Comparison of ENCODE assay signal across 18 mouse cellular contexts in the genomic region with DNA sequence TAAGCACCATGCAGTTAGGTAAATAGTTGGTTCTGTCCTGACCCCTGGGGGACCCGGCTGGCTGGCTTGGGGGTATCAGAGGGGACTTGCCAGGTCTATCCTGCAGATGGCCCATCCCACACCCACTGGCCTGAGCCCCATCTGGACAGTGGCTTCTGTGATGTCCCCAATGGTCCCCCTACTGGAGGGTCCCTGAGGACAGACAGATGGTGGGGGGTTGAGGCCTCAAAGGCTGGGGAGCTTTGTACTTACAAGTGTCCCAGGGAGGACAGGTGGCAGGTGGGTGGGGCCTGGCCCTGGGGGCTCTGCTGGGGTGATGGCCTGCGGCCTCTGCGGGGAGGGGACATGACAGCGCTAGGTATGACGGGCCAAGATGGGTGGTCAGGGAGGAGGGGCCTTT. TPM values are rescaled to one million over a fixed set of nuclear protein-coding genes. Genes with fewer than 3 reads are reported as not detected.
DNase-seq lines count a peak whose midpoint lies in the region; ATAC-seq lines count a peak whose summit lies in the region.
"Had no signal": no experiment of that assay in that cellular context is flagged by ENCODE, and none has a peak within 500 bp of the region (broad histone marks: within the 10 kb centered on the region; RNA-seq: fewer than 3 reads in every experiment).

No protein-coding gene starts in this region.

- H3K27ac ChIP-seq in hindbrain, embryonic 13.5 days, result no peak overlapping the region
- no peak overlapping the region for H3K27ac ChIP-seq in hindbrain, embryonic 16.5 days (ENCODE audit: low read depth, low read length)
- no peak overlapping the region for H3K27ac ChIP-seq in neural tube, embryonic 12.5 days
- H3K27ac ChIP-seq: heart, embryonic 13.5 days; kidney, postnatal 0 days; limb, embryonic 12.5 days; liver, embryonic 14.5 days had no signal

- 63% methylated on average over 5 of the region's 5 CpGs for WGBS in hindbrain, embryonic 13.5 days
- 67% methylated on average over 5 of the region's 5 CpGs for WGBS in hindbrain, embryonic 16.5 days
- WGBS in neural tube, embryonic 12.5 days, result 62% methylated on average over 5 of the region's 5 CpGs

- H3K9ac ChIP-seq in hindbrain, embryonic 13.5 days, result 0 out of 2 replicates have a peak overlapping the region, but pooled peaks have one; percentile 16
- H3K9ac ChIP-seq in hindbrain, embryonic 16.5 days (ENCODE audit: low read depth, low read length), result no peak overlapping the region
- H3K9ac ChIP-seq in neural tube, embryonic 12.5 days, result no peak overlapping the region
- H3K9ac ChIP-seq: heart, embryonic 13.5 days; limb, embryonic 12.5 days; liver, embryonic 14.5 days had no signal

- peaks cover 76% of the 10 kb centered on the region for H3K4me1 ChIP-seq in hindbrain, embryonic 13.5 days (replicated peaks)
- H3K4me1 ChIP-seq in hindbrain, embryonic 16.5 days (ENCODE audit: control insufficient read depth, insufficient read depth, low read depth, low read length), result peaks cover 32% of the 10 kb centered on the region
- H3K4me1 ChIP-seq in neural tube, embryonic 12.5 days, result peaks cover 59% of the 10 kb centered on the region

- H3K4me3 ChIP-seq in hindbrain, embryonic 13.5 days, result no peak overlapping the region
- no peak overlapping the region for H3K4me3 ChIP-seq in hindbrain, embryonic 16.5 days (ENCODE audit: low read length)
- no peak overlapping the region for H3K4me3 ChIP-seq in neural tube, embryonic 12.5 days
- H3K4me3 ChIP-seq: heart, embryonic 13.5 days; limb, embryonic 12.5 days had no signal

- no peaks in the 10 kb centered on the region for H3K9me3 ChIP-seq in hindbrain, embryonic 13.5 days
- no peaks in the 10 kb centered on the region for H3K9me3 ChIP-seq in hindbrain, embryonic 16.5 days (ENCODE audit: control insufficient read depth, low read length)
- no peaks in the 10 kb centered on the region for H3K9me3 ChIP-seq in neural tube, embryonic 12.5 days
- H3K9me3 ChIP-seq: heart, embryonic 13.5 days; limb, embryonic 12.5 days had no signal

- peak; percentile 72 for DNase-seq in cerebellum, adult 9-10 months
- DNase-seq in cerebellum, adult 11 months, result no peak
- no peak for DNase-seq in neural tube, embryonic 10.5 days (ENCODE audit: extremely low spot score, low spot score)
- no peak for DNase-seq in thymus, adult 18-20 months
- DNase-seq: heart, postnatal 4 days; kidney, adult 11 months; layer of hippocampus, postnatal 36 days; thymus, postnatal 14 days had no signal

- ATAC-seq in hindbrain, embryonic 13.5 days (ENCODE audit: low FRiP score), result no peak
- no peak for ATAC-seq in hindbrain, embryonic 16.5 days
- no peak for ATAC-seq in neural tube, embryonic 12.5 days (ENCODE audit: low FRiP score, low read depth)
- no peak for ATAC-seq in erythroid progenitor cell, adult 5-6 weeks (replicated peaks; ENCODE audit: low FRiP score, poor library complexity, severe bottlenecking)
- ATAC-seq: lung, postnatal 0 days had no signal

- H3K27me3 ChIP-seq in hindbrain, embryonic 13.5 days, result 0 out of 2 replicates have a peak, but pooled peaks cover 3% of the 10 kb centered on the region
- no peaks in the 10 kb centered on the region for H3K27me3 ChIP-seq in hindbrain, embryonic 16.5 days (replicated peaks; ENCODE audit: control insufficient read depth, insufficient read depth, low read length)
- no peaks in the 10 kb centered on the region for H3K27me3 ChIP-seq in neural tube, embryonic 12.5 days (replicated peaks)

- no peak overlapping the region for H3K4me2 ChIP-seq in hindbrain, embryonic 13.5 days
- no peak overlapping the region for H3K4me2 ChIP-seq in hindbrain, embryonic 16.5 days (ENCODE audit: low read length)
- peak overlapping the region; percentile 40; the same call in 1 of the 2 replicates for H3K4me2 ChIP-seq in neural tube, embryonic 12.5 days (replicated peaks)
- H3K4me2 ChIP-seq: heart, embryonic 13.5 days had no signal

- H3K36me3 ChIP-seq in hindbrain, embryonic 13.5 days, result peaks cover 32% of the 10 kb centered on the region
- H3K36me3 ChIP-seq in hindbrain, embryonic 16.5 days (ENCODE audit: control insufficient read depth, insufficient read depth, low read length), result peaks cover 9% of the 10 kb centered on the region
- H3K36me3 ChIP-seq in neural tube, embryonic 12.5 days, result peaks cover 21% of the 10 kb centered on the region; the same call in 1 of the 2 replicates

RNA-seq across cellular contexts. Expression of gene Smim24, which starts 6.4 kb away (rescaled TPM):
- 1.8 TPM in 2 replicates for polyA plus RNA-seq in hindbrain, embryonic 13.5 days (2015; fragmentation: Nextera tagmentation; extraction: Ambion mirVana)
- polyA plus RNA-seq in hindbrain, embryonic 16.5 days (2015; fragmentation: Nextera tagmentation; extraction: Ambion mirVana), result 1.6 and 2.3 TPM in 2 replicates
- 2.1 and 2.7 TPM in 2 replicates for polyA plus RNA-seq in neural tube, embryonic 12.5 days (2016; fragmentation: Nextera tagmentation; extraction: Ambion mirVana)
- 5.4 and 7.5 TPM in 2 replicates for total RNA-seq in erythroid progenitor cell, adult 5-6 weeks (2015; ENCODE audit: low replicate concordance)
- 4.2 TPM in 1 of 2 replicates, not detected in the other for total RNA-seq in erythroid progenitor cell, adult 5-6 weeks (2017; ENCODE audit: low replicate concordance)

RNA-seq across cellular contexts. Expression of gene Gm48552, which starts 10.5 kb away (rescaled TPM):
- polyA plus RNA-seq in hindbrain, embryonic 13.5 days (2015; fragmentation: Nextera tagmentation; extraction: Ambion mirVana), result 2.0 and 2.3 TPM in 2 replicates
- 1.5 and 2.2 TPM in 2 replicates for polyA plus RNA-seq in hindbrain, embryonic 16.5 days (2015; fragmentation: Nextera tagmentation; extraction: Ambion mirVana)
- polyA plus RNA-seq in neural tube, embryonic 12.5 days (2016; fragmentation: Nextera tagmentation; extraction: Ambion mirVana), result 2.3 and 2.5 TPM in 2 replicates
- not detected in 2 replicates for total RNA-seq in erythroid progenitor cell, adult 5-6 weeks (2015; ENCODE audit: low replicate concordance)
- total RNA-seq in erythroid progenitor cell, adult 5-6 weeks (2017; ENCODE audit: low replicate concordance), result not detected in 2 replicates
- polyA plus RNA-seq: embryonic facial prominence, embryonic 11.5 days had no signal

RNA-seq across cellular contexts. Expression of gene Gm48551, which starts 15.0 kb away (rescaled TPM):
- 6.5 and 8.1 TPM in 2 replicates for polyA plus RNA-seq in hindbrain, embryonic 13.5 days (2015; fragmentation: Nextera tagmentation; extraction: Ambion mirVana)
- 7.9 and 9.4 TPM in 2 replicates for polyA plus RNA-seq in hindbrain, embryonic 16.5 days (2015; fragmentation: Nextera tagmentation; extraction: Ambion mirVana)
- 5.0 and 5.3 TPM in 2 replicates for polyA plus RNA-seq in neural tube, embryonic 12.5 days (2016; fragmentation: Nextera tagmentation; extraction: Ambion mirVana)
- 2.1 and 4.3 TPM in 2 replicates for total RNA-seq in erythroid progenitor cell, adult 5-6 weeks (2015; ENCODE audit: low replicate concordance)
- not detected in 2 replicates for total RNA-seq in erythroid progenitor cell, adult 5-6 weeks (2017; ENCODE audit: low replicate concordance)

RNA-seq across cellular contexts. Expression of gene Dohh, which starts 15.1 kb away (rescaled TPM):
- polyA plus RNA-seq in hindbrain, embryonic 13.5 days (2015; fragmentation: Nextera tagmentation; extraction: Ambion mirVana), result 72.1 and 74.8 TPM in 2 replicates
- polyA plus RNA-seq in hindbrain, embryonic 16.5 days (2015; fragmentation: Nextera tagmentation; extraction: Ambion mirVana), result 99.8 and 108 TPM in 2 replicates
- 75.6 and 77.9 TPM in 2 replicates for polyA plus RNA-seq in neural tube, embryonic 12.5 days (2016; fragmentation: Nextera tagmentation; extraction: Ambion mirVana)
- 8.8 TPM in 1 of 2 replicates, not detected in the other for total RNA-seq in erythroid progenitor cell, adult 5-6 weeks (2015; ENCODE audit: low replicate concordance)
- total RNA-seq in erythroid progenitor cell, adult 5-6 weeks (2017; ENCODE audit: low replicate concordance), result 4.0 and 17.2 TPM in 2 replicates

RNA-seq across cellular contexts. Expression of gene Fzr1, which starts 21.0 kb away (rescaled TPM):
- 121 and 126 TPM in 2 replicates for polyA plus RNA-seq in hindbrain, embryonic 13.5 days (2015; fragmentation: Nextera tagmentation; extraction: Ambion mirVana)
- polyA plus RNA-seq in hindbrain, embryonic 16.5 days (2015; fragmentation: Nextera tagmentation; extraction: Ambion mirVana), result 149 and 156 TPM in 2 replicates
- polyA plus RNA-seq in neural tube, embryonic 12.5 days (2016; fragmentation: Nextera tagmentation; extraction: Ambion mirVana), result 136 and 138 TPM in 2 replicates
- 235 and 246 TPM in 2 replicates for total RNA-seq in erythroid progenitor cell, adult 5-6 weeks (2015; ENCODE audit: low replicate concordance)
- total RNA-seq in erythroid progenitor cell, adult 5-6 weeks (2017; ENCODE audit: low replicate concordance), result 247 and 266 TPM in 2 replicates
